Mouse (Mus musculus) forebrain, embryonic 15.5 days (tissue): ENCODE measurements around the gene L3mbtl4. TPM values are rescaled to one million over a fixed set of nuclear protein-coding genes. Genes with fewer than 3 reads are reported as not detected.

ENCODE experiments used
- ATAC-seq: fragments of 200-750 bp; cut with Nextera tagmentation; replicated peaks from 2 replicates; pipeline ENCODE4 v1.8.0; 2017; ENCODE audit warnings: mild to moderate bottlenecking, moderate TSS enrichment, moderate library complexity
- H3K27ac ChIP-seq: fragments of 300-500 bp; sonication (generic); replicated peaks from 2 replicates; pipeline ENCODE4 v1.5.1; 2015; ENCODE audit warnings: mild to moderate bottlenecking, inconsistent platforms
- H3K27me3 ChIP-seq: fragments of 300-500 bp; sonication (generic); 2 replicates; pipeline ENCODE4 v1.6.1; 2015; ENCODE audit warnings: inconsistent platforms
- H3K36me3 ChIP-seq: fragments of 300-500 bp; sonication (generic); 2 replicates; pipeline ENCODE4 v1.6.1; 2015; ENCODE audit warnings: mild to moderate bottlenecking, inconsistent platforms
- H3K4me1 ChIP-seq: fragments of 300-500 bp; sonication (generic); 2 replicates; pipeline ENCODE4 v1.6.1; 2015; ENCODE audit warnings: inconsistent platforms
- H3K4me2 ChIP-seq: fragments of 300-500 bp; sonication (generic); replicated peaks from 2 replicates; pipeline ENCODE4 v1.6.1; 2015; ENCODE audit warnings: mild to moderate bottlenecking, inconsistent platforms
- H3K4me3 ChIP-seq: fragments of 300-500 bp; sonication (generic); 2 replicates; pipeline ENCODE4 v1.5.1; 2015; ENCODE audit warnings: mild to moderate bottlenecking, inconsistent platforms
- H3K9ac ChIP-seq: fragments of 300-500 bp; sonication (generic); replicated peaks from 2 replicates; pipeline ENCODE4 v1.6.1; 2015; ENCODE audit warnings: mild to moderate bottlenecking, inconsistent platforms
- H3K9me3 ChIP-seq: fragments of 300-500 bp; sonication (generic); 2 replicates; pipeline ENCODE4 v1.6.1; 2016; ENCODE audit warnings: inconsistent platforms
- WGBS: fragments of 180-500 bp; shearing (Covaris S2); methylation state at CpG from one replicate; pipeline ENCODE4 v1.1.7; 2015; ENCODE audit warnings: mixed read lengths; 5-methylcytosine and 5-hydroxymethylcytosine counted together
- polyA plus RNA-seq: library from polyadenylated mRNA; unstranded; fragments of >200 nt; fragmentation: Nextera tagmentation; extraction: Ambion mirVana; gene quantifications from 2 replicates; pipeline ENCODE4 v1.2.1, GENCODE M21; 2015

Gene L3mbtl4
- polyA plus RNA-seq, 1 experiment from 2014 or later = 2.2 TPM

- H3K36me3 ChIP-seq = no peaks in the 10 kb centered on the region
- H3K27ac ChIP-seq = no peak overlapping the region
- WGBS = 20% methylated on average over 9 of the region's 9 CpGs
- ATAC-seq = no peak
- no peak overlapping the region for H3K9ac ChIP-seq
- no peak overlapping the region for H3K4me2 ChIP-seq
- H3K4me3 ChIP-seq = no peak overlapping the region
- peaks cover 7% of the 10 kb centered on the region for H3K4me1 ChIP-seq
- H3K27me3 ChIP-seq = no peaks in the 10 kb centered on the region
- H3K9me3 ChIP-seq = peaks cover 4% of the 10 kb centered on the region; the same call in 1 of the 2 replicates
These were observed 18.2 kb downstream of the L3mbtl4 start for GRCm38 (mm10) chr17:68291713-68292364.

GRCm38 (mm10) chr17:68308381-68308780 lies 34.8 kb downstream of the L3mbtl4 start:
- Histone ChIP-seq H3K27me3 (no peaks in the 10 kb centered on the region), H3K4me2 (no peak overlapping the region), H3K36me3 (no peaks in the 10 kb centered on the region), H3K9me3 (no peaks in the 10 kb centered on the region), H3K4me3 (no peak overlapping the region), H3K27ac (no peak overlapping the region), H3K4me1 (no peaks in the 10 kb centered on the region), H3K9ac (no peak overlapping the region)
- 69% methylated on average over 6 of the region's 6 CpGs for WGBS
- ATAC-seq = no peak

- 84% methylated on average over 5 of the region's 5 CpGs for WGBS
- no peak for ATAC-seq
- Histone ChIP-seq H3K9ac (no peak overlapping the region), H3K4me1 (no peaks in the 10 kb centered on the region), H3K4me3 (no peak overlapping the region), H3K36me3 (no peaks in the 10 kb centered on the region), H3K9me3 (no peaks in the 10 kb centered on the region), H3K4me2 (no peak overlapping the region), H3K27ac (no peak overlapping the region), H3K27me3 (no peaks in the 10 kb centered on the region)
These were observed 38.8 kb downstream of the L3mbtl4 start for GRCm38 (mm10) chr17:68312286-68312927.

- ATAC-seq = no peak
- no peaks in the 10 kb centered on the region for H3K36me3 ChIP-seq
- no peak overlapping the region for H3K4me3 ChIP-seq
- no peak overlapping the region for H3K27ac ChIP-seq
- no peaks in the 10 kb centered on the region for H3K27me3 ChIP-seq
- no peak overlapping the region for H3K9ac ChIP-seq
- no peaks in the 10 kb centered on the region for H3K4me1 ChIP-seq
- no peak overlapping the region for H3K4me2 ChIP-seq
- H3K9me3 ChIP-seq = no peaks in the 10 kb centered on the region
- WGBS = 91% methylated on average over 8 of the region's 8 CpGs
These were observed 47.3 kb downstream of the L3mbtl4 start for GRCm38 (mm10) chr17:68320940-68321339.

- no peak for ATAC-seq
- no peak overlapping the region for H3K9ac ChIP-seq
- 71% methylated on average over 3 of the region's 3 CpGs for WGBS
- H3K4me1 ChIP-seq = no peaks in the 10 kb centered on the region
- H3K4me2 ChIP-seq = no peak overlapping the region
- no peaks in the 10 kb centered on the region for H3K9me3 ChIP-seq
- no peak overlapping the region for H3K27ac ChIP-seq
- H3K27me3 ChIP-seq = no peaks in the 10 kb centered on the region
- no peak overlapping the region for H3K4me3 ChIP-seq
- H3K36me3 ChIP-seq = no peaks in the 10 kb centered on the region
These were observed 49.0 kb downstream of the L3mbtl4 start for GRCm38 (mm10) chr17:68322607-68323006.

- no peaks in the 10 kb centered on the region for H3K9me3 ChIP-seq
- no peak overlapping the region for H3K4me2 ChIP-seq
- H3K4me3 ChIP-seq = no peak overlapping the region
- H3K27me3 ChIP-seq = no peaks in the 10 kb centered on the region
- WGBS = 84% methylated on average over 5 of the region's 5 CpGs
- ATAC-seq = no peak
- no peak overlapping the region for H3K9ac ChIP-seq
- no peaks in the 10 kb centered on the region for H3K36me3 ChIP-seq
- H3K4me1 ChIP-seq = no peaks in the 10 kb centered on the region
- no peak overlapping the region for H3K27ac ChIP-seq
These were observed 58.6 kb downstream of the L3mbtl4 start for GRCm38 (mm10) chr17:68332225-68332624.

GRCm38 (mm10) chr17:68333382-68333781 lies 59.8 kb downstream of the L3mbtl4 start:
- WGBS = 54% methylated on average over 3 of the region's 3 CpGs
- no peaks in the 10 kb centered on the region for H3K27me3 ChIP-seq
- H3K27ac ChIP-seq = no peak overlapping the region
- no peaks in the 10 kb centered on the region for H3K9me3 ChIP-seq
- H3K4me1 ChIP-seq = no peaks in the 10 kb centered on the region
- H3K4me3 ChIP-seq = no peak overlapping the region
- no peak overlapping the region for H3K9ac ChIP-seq
- H3K4me2 ChIP-seq = no peak overlapping the region
- ATAC-seq = no peak
- H3K36me3 ChIP-seq = no peaks in the 10 kb centered on the region

GRCm38 (mm10) chr17:68338917-68339553 lies 65.4 kb downstream of the L3mbtl4 start:
- H3K36me3 ChIP-seq = no peaks in the 10 kb centered on the region
- no peak overlapping the region for H3K27ac ChIP-seq
- ATAC-seq = no peak
- H3K4me1 ChIP-seq = no peaks in the 10 kb centered on the region
- no peaks in the 10 kb centered on the region for H3K9me3 ChIP-seq
- no peak overlapping the region for H3K4me2 ChIP-seq
- no peaks in the 10 kb centered on the region for H3K27me3 ChIP-seq
- 81% methylated on average over 3 of the region's 3 CpGs for WGBS
- no peak overlapping the region for H3K9ac ChIP-seq
- H3K4me3 ChIP-seq = no peak overlapping the region

- ATAC-seq = no peak
- 26% methylated on average over 1 of the region's 1 CpGs for WGBS
These were observed 84.1 kb downstream of the L3mbtl4 start for GRCm38 (mm10) chr17:68357687-68358086.

GRCm38 (mm10) chr17:68371101-68371500 lies 97.5 kb downstream of the L3mbtl4 start:
- no peaks in the 10 kb centered on the region for H3K9me3 ChIP-seq
- no peak overlapping the region for H3K9ac ChIP-seq
- WGBS = 83% methylated on average over 1 of the region's 1 CpGs
- H3K4me2 ChIP-seq = no peak overlapping the region
- no peak overlapping the region for H3K27ac ChIP-seq
- no peaks in the 10 kb centered on the region for H3K27me3 ChIP-seq
- H3K36me3 ChIP-seq = no peaks in the 10 kb centered on the region
- ATAC-seq = no peak
- H3K4me1 ChIP-seq = no peaks in the 10 kb centered on the region
- no peak overlapping the region for H3K4me3 ChIP-seq

More at GRCm38 (mm10) chr17:68357687-68358086, 84.1 kb downstream of the L3mbtl4 start:
- H3K27ac ChIP-seq = no peak overlapping the region
- H3K4me3 ChIP-seq = no peak overlapping the region
- no peak overlapping the region for H3K4me2 ChIP-seq
- H3K4me1 ChIP-seq = no peaks in the 10 kb centered on the region
- H3K27me3 ChIP-seq = no peaks in the 10 kb centered on the region
- no peak overlapping the region for H3K9ac ChIP-seq
- no peaks in the 10 kb centered on the region for H3K9me3 ChIP-seq
- no peaks in the 10 kb centered on the region for H3K36me3 ChIP-seq

- ATAC-seq = no peak
- Histone ChIP-seq H3K27me3 (no peaks in the 10 kb centered on the region), H3K4me3 (no peak overlapping the region), H3K9me3 (no peaks in the 10 kb centered on the region), H3K36me3 (no peaks in the 10 kb centered on the region), H3K4me1 (no peaks in the 10 kb centered on the region), H3K4me2 (no peak overlapping the region), H3K9ac (no peak overlapping the region), H3K27ac (no peak overlapping the region)
- 27% methylated on average over 5 of the region's 5 CpGs for WGBS
These were observed 114.9 kb downstream of the L3mbtl4 start for GRCm38 (mm10) chr17:68388481-68388880.

- WGBS = 60% methylated on average over 1 of the region's 1 CpGs
These were observed 132.4 kb downstream of the L3mbtl4 start for GRCm38 (mm10) chr17:68405993-68406392.

More at GRCm38 (mm10) chr17:68405993-68406392, 132.4 kb downstream of the L3mbtl4 start:
- no peaks in the 10 kb centered on the region for H3K9me3 ChIP-seq
- no peak overlapping the region for H3K9ac ChIP-seq
- H3K36me3 ChIP-seq = no peaks in the 10 kb centered on the region
- ATAC-seq = no peak
- H3K27me3 ChIP-seq = no peaks in the 10 kb centered on the region
- no peak overlapping the region for H3K4me2 ChIP-seq
- H3K27ac ChIP-seq = no peak overlapping the region
- no peak overlapping the region for H3K4me3 ChIP-seq
- no peaks in the 10 kb centered on the region for H3K4me1 ChIP-seq
